In the genomic region with DNA sequence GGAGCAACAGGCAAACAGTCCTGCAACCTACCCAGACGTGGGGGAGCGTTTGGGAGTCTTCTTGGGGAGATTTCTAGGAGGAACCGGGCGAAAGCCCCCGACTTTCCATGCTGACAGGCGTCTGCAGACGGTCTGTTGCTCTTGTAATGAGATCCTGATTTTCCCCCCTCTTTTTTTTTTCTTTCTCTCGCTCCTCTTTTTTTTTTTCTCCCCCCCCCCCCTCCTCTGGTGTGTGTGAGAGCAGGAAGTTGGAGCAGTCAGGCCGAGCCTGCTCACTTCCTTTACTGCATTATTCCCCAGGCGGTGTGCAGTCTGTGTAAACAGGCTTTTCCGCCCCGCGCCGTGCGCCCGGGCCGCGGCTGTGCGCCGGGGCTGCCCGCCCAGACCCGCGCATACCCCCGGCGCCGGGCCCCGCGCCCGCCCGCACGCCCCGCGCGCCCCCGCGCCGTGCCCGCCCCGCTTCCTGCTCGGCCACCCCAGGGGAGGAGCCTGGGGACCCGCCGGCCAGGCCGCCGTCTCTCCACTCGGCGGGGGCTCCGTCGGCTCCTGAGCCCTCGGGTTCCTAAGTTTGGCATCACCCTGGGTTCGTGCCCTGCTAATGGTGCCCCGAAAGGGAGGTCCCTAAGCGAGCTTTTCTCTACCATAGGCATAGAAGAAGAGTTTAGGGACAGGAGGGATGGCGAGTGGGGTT, we compare ENCODE assay signal across 7 mouse cellular contexts. TPM values are rescaled to one million over a fixed set of nuclear protein-coding genes. Genes with fewer than 3 reads are reported as not detected.
A peak's percentile ranks its signal among the peaks of the same experiment; 100 is the strongest.
DNase-seq lines count a peak whose midpoint lies in the region; ATAC-seq and TF ChIP-seq lines count a peak whose summit lies in the region.

TSS of gene Elk3 (minus strand) at position 415 of the 691 bp plus-strand sequence.

- peaks cover 0 to 8% of the 10 kb centered on the region in 2 experiments for H3K36me3 ChIP-seq in CH12.LX (replicated peaks in 1 of 2; ENCODE audit: control insufficient read depth in 1 of 2, insufficient read depth in 1 of 2, low read length in 1 of 2)
- H3K36me3 ChIP-seq in forebrain, embryonic 15.5 days = no peaks in the 10 kb centered on the region
- no peaks in the 10 kb centered on the region for H3K36me3 ChIP-seq in hindbrain, embryonic 10.5 days
- H3K36me3 ChIP-seq in limb, embryonic 13.5 days = no peaks in the 10 kb centered on the region
- no peaks in the 10 kb centered on the region for H3K36me3 ChIP-seq in midbrain, embryonic 13.5 days
- H3K36me3 ChIP-seq in stomach, embryonic 15.5 days = no peaks in the 10 kb centered on the region

- 0 out of 2 replicates have a peak, but pooled peaks have one; percentile 39 for TF ChIP-seq EP300 in CH12.LX (IDR thresholded peaks at IDR 0.05; ENCODE audit: low read length)

- peak; percentile 55 for ATAC-seq in forebrain, embryonic 15.5 days (replicated peaks)
- ATAC-seq in limb, embryonic 13.5 days (ENCODE audit: low FRiP score, low read depth) = peak; percentile 81
- ATAC-seq in midbrain, embryonic 13.5 days = peak; percentile 86
- ATAC-seq in stomach, embryonic 15.5 days (ENCODE audit: insufficient read depth, low FRiP score, low read depth) = peak; percentile 73

- TF ChIP-seq POLR2A in CH12.LX (IDR thresholded peaks at IDR 0.05; ENCODE audit: low read depth, low read length) = peak; percentile 56; the same call in 1 of the 2 replicates

- H3K9me3 ChIP-seq in CH12.LX (replicated peaks; ENCODE audit: low read length) = peaks cover 2% of the 10 kb centered on the region
- H3K9me3 ChIP-seq in forebrain, embryonic 15.5 days = no peaks in the 10 kb centered on the region
- H3K9me3 ChIP-seq in hindbrain, embryonic 10.5 days = no peaks in the 10 kb centered on the region
- H3K9me3 ChIP-seq in limb, embryonic 13.5 days = 0 out of 2 replicates have a peak, but pooled peaks cover 4% of the 10 kb centered on the region
- H3K9me3 ChIP-seq in midbrain, embryonic 13.5 days = no peaks in the 10 kb centered on the region
- H3K9me3 ChIP-seq in stomach, embryonic 15.5 days = no peaks in the 10 kb centered on the region

- WGBS in forebrain, embryonic 15.5 days = under 1% methylated on average over 43 of the region's 53 CpGs
- under 1% methylated on average over 53 of the region's 53 CpGs for whole genome bisulfite sequencing in hindbrain, embryonic 10.5 days
- WGBS in limb, embryonic 13.5 days = under 1% methylated on average over 28 of the region's 53 CpGs
- under 1% methylated on average over 53 of the region's 53 CpGs for WGBS in midbrain, embryonic 13.5 days
- 1% methylated on average over 52 of the region's 53 CpGs for WGBS in stomach, embryonic 15.5 days

- peak within 1 kb of the TSS; percentile 63 for H3K4me2 ChIP-seq in CH12.LX (ENCODE audit: insufficient read depth, low read depth, poor library complexity, severe bottlenecking)
- peak within 1 kb of the TSS; percentile 98 for H3K4me2 ChIP-seq in forebrain, embryonic 15.5 days (replicated peaks)
- H3K4me2 ChIP-seq in limb, embryonic 13.5 days (replicated peaks) = peak within 1 kb of the TSS; percentile 77
- peak within 1 kb of the TSS; percentile 100 for H3K4me2 ChIP-seq in midbrain, embryonic 13.5 days (replicated peaks)
- peak within 1 kb of the TSS; percentile 95 for H3K4me2 ChIP-seq in stomach, embryonic 15.5 days

- H3K4me3 ChIP-seq in CH12.LX (replicated peaks in 1 of 3; ENCODE audit: low read depth in 2 of 3, low read length in 2 of 3, poor library complexity in 1 of 3) = peak within 1 kb of the TSS; percentile 75 to 91 (median 81)
- H3K4me3 ChIP-seq in forebrain, embryonic 15.5 days = peak within 1 kb of the TSS; percentile 59
- H3K4me3 ChIP-seq in hindbrain, embryonic 10.5 days = peak within 1 kb of the TSS; percentile 64
- peak within 1 kb of the TSS; percentile 90 for H3K4me3 ChIP-seq in limb, embryonic 13.5 days
- peak within 1 kb of the TSS; percentile 58 for H3K4me3 ChIP-seq in midbrain, embryonic 13.5 days (replicated peaks)
- peak within 1 kb of the TSS; percentile 72 for H3K4me3 ChIP-seq in stomach, embryonic 15.5 days (replicated peaks)

- TF ChIP-seq CTCF in CH12.LX (conservative IDR thresholded peaks at IDR 0.05 in 1 of 2, IDR thresholded peaks at IDR 0.05 in 1 of 2; ENCODE audit: low read depth in 2 of 2, low read length in 2 of 2) = no peak

- in situ Hi-C loops in CH12.LX (cut with MboI; ENCODE audit: low pct_ligation_motif_present, low pct_unique_long_range_greater_than_20kb, low sequenced_read_pairs) = loop anchor here (5.0 kb wide), 1 partner anchor 36 kb away; no protein-coding TSS in a partner anchor

- H3K79me2 ChIP-seq in CH12.LX (replicated peaks; ENCODE audit: control insufficient read depth, extremely low read depth, insufficient read depth, poor library complexity, severe bottlenecking) = peaks cover 37% of the 10 kb centered on the region

- no peaks in the 10 kb centered on the region for H3K27me3 ChIP-seq in CH12.LX (replicated peaks)
- H3K27me3 ChIP-seq in forebrain, embryonic 15.5 days = 0 out of 2 replicates have a peak, but pooled peaks cover 2% of the 10 kb centered on the region
- H3K27me3 ChIP-seq in hindbrain, embryonic 10.5 days (ENCODE audit: insufficient read depth, poor library complexity, severe bottlenecking) = peaks cover 26% of the 10 kb centered on the region; the same call in 1 of the 2 replicates
- no peaks in the 10 kb centered on the region for H3K27me3 ChIP-seq in limb, embryonic 13.5 days
- H3K27me3 ChIP-seq in midbrain, embryonic 13.5 days = peaks cover 19% of the 10 kb centered on the region
- H3K27me3 ChIP-seq in stomach, embryonic 15.5 days (replicated peaks) = no peaks in the 10 kb centered on the region

- H3K4me1 ChIP-seq in CH12.LX (ENCODE audit: control insufficient read depth in 1 of 2, insufficient read depth in 2 of 2) = peaks cover 0 to 34% of the 10 kb centered on the region in 2 experiments; a peak in 2 of 4 replicates
- peaks cover 19% of the 10 kb centered on the region for H3K4me1 ChIP-seq in forebrain, embryonic 15.5 days
- peaks cover 32% of the 10 kb centered on the region for H3K4me1 ChIP-seq in hindbrain, embryonic 10.5 days (replicated peaks)
- H3K4me1 ChIP-seq in limb, embryonic 13.5 days = peaks cover 40% of the 10 kb centered on the region
- H3K4me1 ChIP-seq in midbrain, embryonic 13.5 days (replicated peaks) = peaks cover 16% of the 10 kb centered on the region
- no peaks in the 10 kb centered on the region for H3K4me1 ChIP-seq in stomach, embryonic 15.5 days

- H3K9ac ChIP-seq in CH12.LX (ENCODE audit: insufficient read depth, low read depth) = peak within 1 kb of the TSS; percentile 95
- peak within 1 kb of the TSS; percentile 63 for H3K9ac ChIP-seq in forebrain, embryonic 15.5 days (replicated peaks)
- peak within 1 kb of the TSS; percentile 98 for H3K9ac ChIP-seq in limb, embryonic 13.5 days
- H3K9ac ChIP-seq in midbrain, embryonic 13.5 days (replicated peaks) = peak within 1 kb of the TSS; percentile 75
- H3K9ac ChIP-seq in stomach, embryonic 15.5 days = peak within 1 kb of the TSS; percentile 59

- dilution Hi-C loops in CH12.LX (cut with MboI; ENCODE audit: extremely low pct_ligation_motif_present, extremely low pct_unique_long_range_greater_than_20kb, low sequenced_read_pairs) = no loop called here

- peak; percentile 81 for DNase-seq in CH12.LX (ENCODE audit: extremely low read depth)
- DNase-seq in adrenal gland, adult 18-20 months (ENCODE audit: low spot score in 2 of 2) = peak; percentile 64 to 65
- peak; percentile 67 for DNase-seq in hindbrain, embryonic 10.5 days (ENCODE audit: low spot score)

- H3K27ac ChIP-seq in CH12.LX (ENCODE audit: insufficient read depth, low read depth) = peak within 1 kb of the TSS; percentile 77
- peak within 1 kb of the TSS; percentile 69 for H3K27ac ChIP-seq in forebrain, embryonic 15.5 days (replicated peaks)
- H3K27ac ChIP-seq in hindbrain, embryonic 10.5 days = peak within 1 kb of the TSS; percentile 91
- peak within 1 kb of the TSS; percentile 99 for H3K27ac ChIP-seq in limb, embryonic 13.5 days
- peak within 1 kb of the TSS; percentile 35 for H3K27ac ChIP-seq in midbrain, embryonic 13.5 days
- peak within 1 kb of the TSS; percentile 88 for H3K27ac ChIP-seq in stomach, embryonic 15.5 days

- no peak for TF ChIP-seq RAD21 in CH12.LX (IDR thresholded peaks at IDR 0.05; ENCODE audit: low read depth, low read length)

TF ChIP-seq in CH12.LX, 34 proteins besides CTCF, POLR2A, EP300 and RAD21 (continues in another document):
- TF ChIP-seq MYC (IDR thresholded peaks at IDR 0.05; ENCODE audit: low read depth, low read length) (peak; percentile 57; the same call in 1 of the 2 replicates), ETS1 (conservative IDR thresholded peaks at IDR 0.05; ENCODE audit: low read depth, low read length) (peak; percentile 33), MAX (IDR thresholded peaks at IDR 0.05; ENCODE audit: low read length) (no peak), ZNF384 (IDR thresholded peaks at IDR 0.05; ENCODE audit: low read depth, low read length) (peak; percentile 95), SIN3A (IDR thresholded peaks at IDR 0.05; ENCODE audit: low read length) (no peak; the same call in 1 of the 2 replicates), E2F4 (IDR thresholded peaks at IDR 0.05; ENCODE audit: insufficient replicate concordance, low read depth, low read length) (no peak), NELFE (IDR thresholded peaks at IDR 0.05; ENCODE audit: low read depth, low read length) (0 out of 2 replicates have a peak, but pooled peaks have one; percentile 19), USF2 (conservative IDR thresholded peaks at IDR 0.05; ENCODE audit: low read depth, low read length) (no peak), CHD1 (IDR thresholded peaks at IDR 0.05; ENCODE audit: low read depth, low read length) (no peak), KAT2A (IDR thresholded peaks at IDR 0.05; ENCODE audit: insufficient replicate concordance, low read length) (no peak), HCFC1 (IDR thresholded peaks at IDR 0.05; ENCODE audit: low read depth, low read length) (0 out of 2 replicates have a peak, but pooled peaks have one; percentile 32), POLR2AphosphoS2 (IDR thresholded peaks at IDR 0.05; ENCODE audit: low read depth, low read length) (no peak), UBTF (IDR thresholded peaks at IDR 0.05; ENCODE audit: low read depth, low read length) (no peak; the same call in 1 of the 2 replicates), ZKSCAN1 (IDR thresholded peaks at IDR 0.05; ENCODE audit: borderline replicate concordance, low read depth, low read length) (no peak), JUND (conservative IDR thresholded peaks at IDR 0.05; ENCODE audit: low read depth, low read length) (no peak)

RNA-seq across cellular contexts. Expression of gene Elk3, which starts in this region (rescaled TPM):
- total RNA-seq in CH12.LX (2012; rRNA removed) (22.3 and 25.8 TPM in 2 replicates), CH12.LX (2014; rRNA removed) (20.1 and 25.3 TPM in 2 replicates)
- 35.6 and 37.0 TPM in 2 replicates for polyA plus RNA-seq in CH12.LX (2012; ENCODE audit: insufficient read length, low read depth)
- 10 to 100 TPM; 25.7 to 30.1 TPM for total RNA-seq in adrenal gland, adult 18-20 months (2021)
- 6.2 and 7.9 TPM in 2 replicates for polyA plus RNA-seq in forebrain, embryonic 15.5 days (2015; fragmentation: Nextera tagmentation; extraction: Ambion mirVana)
- polyA plus RNA-seq in hindbrain, embryonic 10.5 days (2016; fragmentation: Nextera tagmentation; extraction: Ambion mirVana) = 14.8 and 15.7 TPM in 2 replicates
- polyA plus RNA-seq in limb, embryonic 13.5 days (2015; fragmentation: Nextera tagmentation; extraction: Ambion mirVana) = 48.6 and 49.2 TPM in 2 replicates
- 7.7 and 8.5 TPM in 2 replicates for polyA plus RNA-seq in midbrain, embryonic 13.5 days (2015; fragmentation: Nextera tagmentation; extraction: Ambion mirVana)
- polyA plus RNA-seq in stomach, embryonic 15.5 days (2015; fragmentation: Nextera tagmentation; extraction: Ambion mirVana) = 24.1 and 26.8 TPM in 2 replicates

Comparison
In these comparisons a context has a peak if more than half of its experiments do, and no peak if none do; other contexts are left out.
1. Peak in every context shown above with its lines: DNase-seq, ATAC-seq, H3K4me3 ChIP-seq and H3K27ac ChIP-seq.
2. H3K27ac ChIP-seq: peak in every context shown above with its lines; median percentile 99 in limb, embryonic 13.5 days; 91 in hindbrain, embryonic 10.5 days; 88 in stomach, embryonic 15.5 days; 77 in CH12.LX; 69 in forebrain, embryonic 15.5 days; 35 in midbrain, embryonic 13.5 days.